Mouse (Mus musculus): Measurements from ENCODE around the gene Ptprj. TPM values are rescaled to one million over a fixed set of nuclear protein-coding genes. Genes with fewer than 3 reads are reported as not detected.

The Ptprj gene
- polyA plus RNA-seq, 1 experiment from 2014 or later = 3.5 TPM

- no peak overlapping the region for H3K4me2 ChIP-seq (ENCODE audit: low read depth, low read length)
Measured at GRCm38 (mm10) chr2:90472701-90473100, 107.7 kb downstream of the Ptprj start.

GRCm38 (mm10) chr2:90470122-90470521 is 110.3 kb downstream of the Ptprj start:
- 0 out of 2 replicates have a peak, but pooled peaks cover 4% of the 10 kb centered on the region for H3K4me1 ChIP-seq (ENCODE audit: control insufficient read depth, insufficient read depth, low read length)
- no peak for ATAC-seq
- no peak overlapping the region for H3K9ac ChIP-seq (ENCODE audit: low read depth, low read length)
- 33% methylated on average over 6 of the region's 6 CpGs for WGBS
- H3K9me3 ChIP-seq (ENCODE audit: control insufficient read depth, low read length) = no peaks in the 10 kb centered on the region
- no peaks in the 10 kb centered on the region for H3K36me3 ChIP-seq (ENCODE audit: control insufficient read depth, insufficient read depth, low read length)
- no peak overlapping the region for H3K27ac ChIP-seq (ENCODE audit: low read length)
- H3K27me3 ChIP-seq (replicated peaks; ENCODE audit: control insufficient read depth, insufficient read depth, low read length) = no peaks in the 10 kb centered on the region
- no peak overlapping the region for H3K4me2 ChIP-seq (ENCODE audit: low read depth, low read length)
- no peak overlapping the region for H3K4me3 ChIP-seq (ENCODE audit: low read length)

More at GRCm38 (mm10) chr2:90472701-90473100, 107.7 kb downstream of the Ptprj start:
- Histone ChIP-seq H3K4me3 (ENCODE audit: low read length) (no peak overlapping the region), H3K9ac (ENCODE audit: low read depth, low read length) (no peak overlapping the region), H3K4me1 (ENCODE audit: control insufficient read depth, insufficient read depth, low read length) (peaks cover 11% of the 10 kb centered on the region; the same call in 1 of the 2 replicates), H3K27me3 (replicated peaks; ENCODE audit: control insufficient read depth, insufficient read depth, low read length) (no peaks in the 10 kb centered on the region), H3K27ac (ENCODE audit: low read length) (no peak overlapping the region), H3K36me3 (ENCODE audit: control insufficient read depth, insufficient read depth, low read length) (no peaks in the 10 kb centered on the region), H3K9me3 (ENCODE audit: control insufficient read depth, low read length) (no peaks in the 10 kb centered on the region)
- 77% methylated on average over 4 of the region's 4 CpGs for WGBS
- ATAC-seq = no peak

- Histone ChIP-seq H3K9me3 (ENCODE audit: control insufficient read depth, low read length) (no peaks in the 10 kb centered on the region), H3K4me2 (ENCODE audit: low read depth, low read length) (no peak overlapping the region), H3K9ac (ENCODE audit: low read depth, low read length) (no peak overlapping the region), H3K27ac (ENCODE audit: low read length) (no peak overlapping the region), H3K27me3 (replicated peaks; ENCODE audit: control insufficient read depth, insufficient read depth, low read length) (no peaks in the 10 kb centered on the region), H3K4me3 (ENCODE audit: low read length) (no peak overlapping the region), H3K4me1 (ENCODE audit: control insufficient read depth, insufficient read depth, low read length) (no peaks in the 10 kb centered on the region), H3K36me3 (ENCODE audit: control insufficient read depth, insufficient read depth, low read length) (no peaks in the 10 kb centered on the region)
- 50% methylated on average over 7 of the region's 7 CpGs for WGBS
- ATAC-seq = peak; percentile 52
Measured at GRCm38 (mm10) chr2:90466480-90466879, 114.0 kb downstream of the Ptprj start.

- no peak for ATAC-seq
- H3K4me3 ChIP-seq (ENCODE audit: low read length) = no peak overlapping the region
- H3K9ac ChIP-seq (ENCODE audit: low read depth, low read length) = no peak overlapping the region
- H3K27ac ChIP-seq (ENCODE audit: low read length) = no peak overlapping the region
- H3K36me3 ChIP-seq (ENCODE audit: control insufficient read depth, insufficient read depth, low read length) = no peaks in the 10 kb centered on the region; the same call in 1 of the 2 replicates
- H3K4me1 ChIP-seq (ENCODE audit: control insufficient read depth, insufficient read depth, low read length) = no peaks in the 10 kb centered on the region
- H3K27me3 ChIP-seq (replicated peaks; ENCODE audit: control insufficient read depth, insufficient read depth, low read length) = no peaks in the 10 kb centered on the region
- H3K4me2 ChIP-seq (ENCODE audit: low read depth, low read length) = no peak overlapping the region
- H3K9me3 ChIP-seq (ENCODE audit: control insufficient read depth, low read length) = no peaks in the 10 kb centered on the region
- WGBS = 96% methylated on average over 5 of the region's 5 CpGs
Measured at GRCm38 (mm10) chr2:90463735-90464134, 116.7 kb downstream of the Ptprj start.

GRCm38 (mm10) chr2:90462252-90462651 is 118.2 kb downstream of the Ptprj start:
- H3K27me3 ChIP-seq (replicated peaks; ENCODE audit: control insufficient read depth, insufficient read depth, low read length) = no peaks in the 10 kb centered on the region
- no peak overlapping the region for H3K4me3 ChIP-seq (ENCODE audit: low read length)
- no peaks in the 10 kb centered on the region for H3K9me3 ChIP-seq (ENCODE audit: control insufficient read depth, low read length)
- H3K4me2 ChIP-seq (ENCODE audit: low read depth, low read length) = no peak overlapping the region
- H3K27ac ChIP-seq (ENCODE audit: low read length) = no peak overlapping the region
- no peaks in the 10 kb centered on the region for H3K4me1 ChIP-seq (ENCODE audit: control insufficient read depth, insufficient read depth, low read length)
- no peak overlapping the region for H3K9ac ChIP-seq (ENCODE audit: low read depth, low read length)
- ATAC-seq = peak; percentile 43; the same call in 1 of the 2 replicates
- no peaks in the 10 kb centered on the region; the same call in 1 of the 2 replicates for H3K36me3 ChIP-seq (ENCODE audit: control insufficient read depth, insufficient read depth, low read length)

- Histone ChIP-seq H3K4me3 (ENCODE audit: low read length) (no peak overlapping the region), H3K4me2 (ENCODE audit: low read depth, low read length) (no peak overlapping the region), H3K36me3 (ENCODE audit: control insufficient read depth, insufficient read depth, low read length) (peaks cover 8% of the 10 kb centered on the region), H3K9ac (ENCODE audit: low read depth, low read length) (no peak overlapping the region), H3K27me3 (replicated peaks; ENCODE audit: control insufficient read depth, insufficient read depth, low read length) (no peaks in the 10 kb centered on the region), H3K9me3 (ENCODE audit: control insufficient read depth, low read length) (no peaks in the 10 kb centered on the region), H3K4me1 (ENCODE audit: control insufficient read depth, insufficient read depth, low read length) (no peaks in the 10 kb centered on the region), H3K27ac (ENCODE audit: low read length) (no peak overlapping the region)
- WGBS = 90% methylated on average over 12 of the region's 12 CpGs
- ATAC-seq = no peak
Measured at GRCm38 (mm10) chr2:90457946-90458345, 122.5 kb downstream of the Ptprj start.

- no peak overlapping the region for H3K4me3 ChIP-seq (ENCODE audit: low read length)
- H3K9ac ChIP-seq (ENCODE audit: low read depth, low read length) = no peak overlapping the region
- H3K36me3 ChIP-seq (ENCODE audit: control insufficient read depth, insufficient read depth, low read length) = peaks cover 11% of the 10 kb centered on the region; the same call in 1 of the 2 replicates
- no peak overlapping the region for H3K27ac ChIP-seq (ENCODE audit: low read length)
- H3K4me1 ChIP-seq (ENCODE audit: control insufficient read depth, insufficient read depth, low read length) = no peaks in the 10 kb centered on the region
- no peak overlapping the region for H3K4me2 ChIP-seq (ENCODE audit: low read depth, low read length)
- H3K27me3 ChIP-seq (replicated peaks; ENCODE audit: control insufficient read depth, insufficient read depth, low read length) = no peaks in the 10 kb centered on the region
- ATAC-seq = no peak
- WGBS = 86% methylated on average over 3 of the region's 3 CpGs
- H3K9me3 ChIP-seq (ENCODE audit: control insufficient read depth, low read length) = no peaks in the 10 kb centered on the region
Measured at GRCm38 (mm10) chr2:90452380-90452779, 128.1 kb downstream of the Ptprj start.

- no peak for ATAC-seq
- H3K36me3 ChIP-seq (ENCODE audit: control insufficient read depth, insufficient read depth, low read length) = peaks cover 11% of the 10 kb centered on the region; the same call in 1 of the 2 replicates
- H3K9ac ChIP-seq (ENCODE audit: low read depth, low read length) = no peak overlapping the region
- H3K4me2 ChIP-seq (ENCODE audit: low read depth, low read length) = no peak overlapping the region
- no peaks in the 10 kb centered on the region for H3K4me1 ChIP-seq (ENCODE audit: control insufficient read depth, insufficient read depth, low read length)
- 84% methylated on average over 15 of the region's 15 CpGs for whole genome bisulfite sequencing
- H3K27me3 ChIP-seq (replicated peaks; ENCODE audit: control insufficient read depth, insufficient read depth, low read length) = no peaks in the 10 kb centered on the region
- no peak overlapping the region for H3K4me3 ChIP-seq (ENCODE audit: low read length)
- H3K9me3 ChIP-seq (ENCODE audit: control insufficient read depth, low read length) = no peaks in the 10 kb centered on the region
- H3K27ac ChIP-seq (ENCODE audit: low read length) = no peak overlapping the region
Measured at GRCm38 (mm10) chr2:90448967-90449740, 131.3 kb downstream of the Ptprj start.

- WGBS = 72% methylated on average over 5 of the region's 5 CpGs
- ATAC-seq = no peak
- Histone ChIP-seq H3K4me1 (ENCODE audit: control insufficient read depth, insufficient read depth, low read length) (no peaks in the 10 kb centered on the region), H3K9me3 (ENCODE audit: control insufficient read depth, low read length) (no peaks in the 10 kb centered on the region), H3K4me3 (ENCODE audit: low read length) (no peak overlapping the region), H3K27ac (ENCODE audit: low read length) (no peak overlapping the region), H3K36me3 (ENCODE audit: control insufficient read depth, insufficient read depth, low read length) (no peaks in the 10 kb centered on the region), H3K4me2 (ENCODE audit: low read depth, low read length) (no peak overlapping the region), H3K9ac (ENCODE audit: low read depth, low read length) (no peak overlapping the region), H3K27me3 (replicated peaks; ENCODE audit: control insufficient read depth, insufficient read depth, low read length) (no peaks in the 10 kb centered on the region)
Measured at GRCm38 (mm10) chr2:90443811-90444210, 136.6 kb downstream of the Ptprj start.

Data from intestine, embryonic 16.5 days (tissue).